In genomic region chr15:63162881-63163549, GRCm38 (mm10) we compare ENCODE assay signal across 9 mouse cellular contexts.
DNase-seq lines count a peak whose midpoint lies in the region; ATAC-seq lines count a peak whose summit lies in the region.
"Had no signal": no experiment of that assay in that cellular context is flagged by ENCODE, and none has a peak within 500 bp of the region (broad histone marks: within the 10 kb centered on the region; RNA-seq: fewer than 3 reads in every experiment).

No protein-coding gene starts in this region.

- H3K4me3 ChIP-seq in midbrain, embryonic 13.5 days (replicated peaks): no peak overlapping the region
- no peak overlapping the region for H3K4me3 ChIP-seq in midbrain, embryonic 16.5 days (ENCODE audit: low read depth, low read length)

- no peaks in the 10 kb centered on the region for H3K36me3 ChIP-seq in midbrain, embryonic 13.5 days
- H3K36me3 ChIP-seq in midbrain, embryonic 16.5 days (ENCODE audit: control insufficient read depth, insufficient read depth, low read length): no peaks in the 10 kb centered on the region

- H3K4me1 ChIP-seq in midbrain, embryonic 13.5 days (replicated peaks): peaks cover 7% of the 10 kb centered on the region; the same call in 1 of the 2 replicates
- no peaks in the 10 kb centered on the region for H3K4me1 ChIP-seq in midbrain, embryonic 16.5 days (ENCODE audit: control insufficient read depth, insufficient read depth, low read length)

- peak; percentile 1 for DNase-seq in embryo, embryonic 11.5 days (ENCODE audit: low read depth, low spot score)
- no peak for DNase-seq in embryo, embryonic 10.5 days (ENCODE audit: low spot score)
- DNase-seq in frontal cortex, postnatal 14 days (ENCODE audit: low spot score in 2 of 2): peak; percentile 7 to 15
- DNase-seq in left cerebral cortex, postnatal 14 days (ENCODE audit: low spot score in 2 of 2): peak; percentile 18 to 61
- no peak for DNase-seq in B cell, adult 2 months
- DNase-seq in kidney, adult 18-20 months: no peak
- DNase-seq: liver, postnatal 0 days had no signal

- no peak overlapping the region for H3K9ac ChIP-seq in midbrain, embryonic 13.5 days (replicated peaks)
- H3K9ac ChIP-seq in midbrain, embryonic 16.5 days (ENCODE audit: low read depth, low read length): no peak overlapping the region
- H3K9ac ChIP-seq: liver, postnatal 0 days had no signal

- 0 out of 2 replicates have a peak, but pooled peaks have one; percentile 24 for ATAC-seq in midbrain, embryonic 13.5 days
- no peak for ATAC-seq in midbrain, embryonic 16.5 days
- ATAC-seq: liver, postnatal 0 days had no signal

- H3K27me3 ChIP-seq in midbrain, embryonic 13.5 days: no peaks in the 10 kb centered on the region
- no peaks in the 10 kb centered on the region for H3K27me3 ChIP-seq in midbrain, embryonic 16.5 days (ENCODE audit: control insufficient read depth, insufficient read depth, low read depth, low read length)

- no peak overlapping the region for H3K27ac ChIP-seq in midbrain, embryonic 13.5 days
- no peak overlapping the region for H3K27ac ChIP-seq in midbrain, embryonic 16.5 days (ENCODE audit: low read length)

- no peaks in the 10 kb centered on the region for H3K9me3 ChIP-seq in midbrain, embryonic 13.5 days
- no peaks in the 10 kb centered on the region for H3K9me3 ChIP-seq in midbrain, embryonic 16.5 days (replicated peaks; ENCODE audit: control insufficient read depth, low read length, poor library complexity, severe bottlenecking)

- 74% methylated on average over 4 of the region's 4 CpGs for WGBS in midbrain, embryonic 13.5 days
- 61% methylated on average over 4 of the region's 4 CpGs for WGBS in midbrain, embryonic 16.5 days

- no peak overlapping the region for H3K4me2 ChIP-seq in midbrain, embryonic 13.5 days (replicated peaks)
- no peak overlapping the region for H3K4me2 ChIP-seq in midbrain, embryonic 16.5 days (ENCODE audit: low read length)

- intact Hi-C loops in left cerebral cortex, postnatal 14 days (cut with DNase I): no loop called here

Comparison
In these comparisons a context has a peak if more than half of its experiments do, and no peak if none do; other contexts are left out.
1. DNase-seq: peak in embryo, embryonic 11.5 days (single experiment), frontal cortex, postnatal 14 days (2 of 2) and left cerebral cortex, postnatal 14 days (2 of 2); none in embryo, embryonic 10.5 days (single experiment), B cell, adult 2 months (0 of 2) and kidney, adult 18-20 months (single experiment).